Mouse (Mus musculus): ENCODE results near the gene Htr7. TPM values are rescaled to one million over a fixed set of nuclear protein-coding genes. Genes with fewer than 3 reads are reported as not detected.

The Htr7 gene
- polyA plus RNA-seq, 1 experiment from 2014 or later: 0.06 TPM

DNA sequence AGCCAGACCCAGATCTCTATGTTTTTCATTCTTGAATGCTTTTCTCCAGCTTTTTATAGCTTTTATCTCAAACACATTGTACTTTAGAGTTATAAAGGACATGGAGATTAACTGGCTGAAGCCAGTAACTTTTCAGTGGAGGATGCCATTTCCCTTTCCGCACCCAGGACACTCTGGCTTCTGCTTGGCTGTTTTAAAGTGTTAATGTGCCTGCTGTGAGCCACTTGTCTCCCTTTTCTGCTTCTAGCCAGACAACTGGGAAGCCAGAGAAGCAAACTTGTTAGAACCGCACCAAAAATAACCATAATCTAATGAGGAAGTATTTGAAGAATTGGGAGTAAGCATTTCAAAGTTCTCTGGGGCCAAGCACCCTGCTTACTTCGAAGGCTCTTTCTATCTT, 42.5 kb downstream of the Htr7 start:
- Histone ChIP-seq H3K36me3 (replicated peaks) (no peaks in the 10 kb centered on the region), H3K27me3 (ENCODE audit: poor library complexity, severe bottlenecking) (no peaks in the 10 kb centered on the region), H3K27ac (no peak overlapping the region), H3K4me1 (no peaks in the 10 kb centered on the region), H3K4me3 (no peak overlapping the region), H3K9me3 (no peaks in the 10 kb centered on the region)
- 29% methylated on average over 3 of the region's 3 CpGs for WGBS
- no peak for DNase-seq (ENCODE audit: extremely low spot score, low spot score)

GRCm38 (mm10) chr19:36006277-36006676, 51.0 kb downstream of the Htr7 start:
- no peak for DNase-seq (ENCODE audit: extremely low spot score, low spot score)
- Histone ChIP-seq H3K9me3 (no peaks in the 10 kb centered on the region), H3K36me3 (replicated peaks) (no peaks in the 10 kb centered on the region), H3K4me1 (peaks cover 4% of the 10 kb centered on the region; the same call in 1 of the 2 replicates), H3K27me3 (ENCODE audit: poor library complexity, severe bottlenecking) (no peaks in the 10 kb centered on the region), H3K4me3 (no peak overlapping the region), H3K27ac (no peak overlapping the region)
- 87% methylated on average over 6 of the region's 6 CpGs for WGBS

GRCm38 (mm10) chr19:36004961-36005360, 52.3 kb downstream of the Htr7 start:
- 78% methylated on average over 2 of the region's 2 CpGs for WGBS
- H3K27ac ChIP-seq: no peak overlapping the region
- H3K36me3 ChIP-seq (replicated peaks): no peaks in the 10 kb centered on the region
- H3K4me1 ChIP-seq: peaks cover 4% of the 10 kb centered on the region; the same call in 1 of the 2 replicates
- no peak for DNase-seq (ENCODE audit: extremely low spot score, low spot score)
- no peaks in the 10 kb centered on the region for H3K9me3 ChIP-seq
- no peak overlapping the region for H3K4me3 ChIP-seq
- H3K27me3 ChIP-seq (ENCODE audit: poor library complexity, severe bottlenecking): no peaks in the 10 kb centered on the region

- Histone ChIP-seq H3K27ac (no peak overlapping the region), H3K36me3 (replicated peaks) (no peaks in the 10 kb centered on the region), H3K9me3 (no peaks in the 10 kb centered on the region), H3K4me1 (peaks cover 4% of the 10 kb centered on the region; the same call in 1 of the 2 replicates), H3K4me3 (no peak overlapping the region), H3K27me3 (ENCODE audit: poor library complexity, severe bottlenecking) (no peaks in the 10 kb centered on the region)
- no peak for DNase-seq (ENCODE audit: extremely low spot score, low spot score)
- 65% methylated on average over 17 of the region's 17 CpGs for WGBS
These were observed 54.5 kb downstream of the Htr7 start for GRCm38 (mm10) chr19:36002476-36003445.

DNA sequence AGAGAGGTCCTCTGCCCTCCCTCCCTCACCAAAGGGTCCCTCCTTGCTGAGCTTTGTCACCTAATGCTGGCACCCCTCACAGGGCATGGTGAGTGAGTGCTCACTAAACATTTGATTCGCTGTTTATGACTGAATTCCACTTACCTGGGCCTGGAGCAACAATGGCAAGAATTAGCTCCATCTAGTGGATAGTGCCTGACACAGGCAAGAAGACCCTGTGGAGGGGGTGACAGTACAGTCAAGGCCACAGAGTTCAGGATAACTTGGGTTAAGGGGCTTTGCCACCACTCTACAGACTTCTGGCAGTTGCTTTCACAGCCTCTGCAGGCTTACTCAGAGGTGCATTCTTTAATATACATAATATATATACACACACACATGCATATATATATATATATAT, 55.8 kb downstream of the Htr7 start:
- Histone ChIP-seq H3K4me3 (no peak overlapping the region), H3K9me3 (no peaks in the 10 kb centered on the region), H3K27me3 (ENCODE audit: poor library complexity, severe bottlenecking) (no peaks in the 10 kb centered on the region), H3K4me1 (peaks cover 4% of the 10 kb centered on the region; the same call in 1 of the 2 replicates), H3K36me3 (replicated peaks) (no peaks in the 10 kb centered on the region), H3K27ac (no peak overlapping the region)
- no peak for DNase-seq (ENCODE audit: extremely low spot score, low spot score)
- 48% methylated on average over 1 of the region's 1 CpGs for WGBS

- WGBS: 84% methylated on average over 6 of the region's 6 CpGs
- no peaks in the 10 kb centered on the region for H3K27me3 ChIP-seq (ENCODE audit: poor library complexity, severe bottlenecking)
- no peak for DNase-seq (ENCODE audit: extremely low spot score, low spot score)
- no peak overlapping the region for H3K27ac ChIP-seq
- H3K9me3 ChIP-seq: no peaks in the 10 kb centered on the region
- peaks cover 4% of the 10 kb centered on the region; the same call in 1 of the 2 replicates for H3K4me1 ChIP-seq
- no peaks in the 10 kb centered on the region for H3K36me3 ChIP-seq (replicated peaks)
- no peak overlapping the region for H3K4me3 ChIP-seq
These were observed 56.4 kb downstream of the Htr7 start for GRCm38 (mm10) chr19:36000955-36001354.

- Histone ChIP-seq H3K36me3 (replicated peaks) (no peaks in the 10 kb centered on the region), H3K27ac (no peak overlapping the region), H3K9me3 (no peaks in the 10 kb centered on the region), H3K4me1 (0 out of 2 replicates have a peak, but pooled peaks cover under 1% of the 10 kb centered on the region), H3K4me3 (no peak overlapping the region), H3K27me3 (ENCODE audit: poor library complexity, severe bottlenecking) (no peaks in the 10 kb centered on the region)
- no peak for DNase-seq (ENCODE audit: extremely low spot score, low spot score)
- WGBS: 82% methylated on average over 3 of the region's 3 CpGs
These were observed 59.9 kb downstream of the Htr7 start for GRCm38 (mm10) chr19:35997384-35997783.

- Histone ChIP-seq H3K9me3 (no peaks in the 10 kb centered on the region), H3K36me3 (replicated peaks) (no peaks in the 10 kb centered on the region), H3K4me3 (no peak overlapping the region), H3K27ac (no peak overlapping the region), H3K27me3 (ENCODE audit: poor library complexity, severe bottlenecking) (no peaks in the 10 kb centered on the region), H3K4me1 (no peaks in the 10 kb centered on the region)
- no peak for DNase-seq (ENCODE audit: extremely low spot score, low spot score)
- 92% methylated on average over 1 of the region's 1 CpGs for WGBS
These were observed 69.8 kb downstream of the Htr7 start for GRCm38 (mm10) chr19:35987461-35987860.

- H3K27me3 ChIP-seq (ENCODE audit: poor library complexity, severe bottlenecking): no peaks in the 10 kb centered on the region
- no peak for DNase-seq (ENCODE audit: extremely low spot score, low spot score)
- no peaks in the 10 kb centered on the region for H3K36me3 ChIP-seq (replicated peaks)
- H3K4me1 ChIP-seq: no peaks in the 10 kb centered on the region
- H3K9me3 ChIP-seq: no peaks in the 10 kb centered on the region
- no peak overlapping the region for H3K4me3 ChIP-seq
- H3K27ac ChIP-seq: no peak overlapping the region
These were observed 82.6 kb downstream of the Htr7 start for GRCm38 (mm10) chr19:35974681-35975080.

- 85% methylated on average over 5 of the region's 5 CpGs for WGBS
These were observed 99.7 kb downstream of the Htr7 start for GRCm38 (mm10) chr19:35957656-35958055.

DNA sequence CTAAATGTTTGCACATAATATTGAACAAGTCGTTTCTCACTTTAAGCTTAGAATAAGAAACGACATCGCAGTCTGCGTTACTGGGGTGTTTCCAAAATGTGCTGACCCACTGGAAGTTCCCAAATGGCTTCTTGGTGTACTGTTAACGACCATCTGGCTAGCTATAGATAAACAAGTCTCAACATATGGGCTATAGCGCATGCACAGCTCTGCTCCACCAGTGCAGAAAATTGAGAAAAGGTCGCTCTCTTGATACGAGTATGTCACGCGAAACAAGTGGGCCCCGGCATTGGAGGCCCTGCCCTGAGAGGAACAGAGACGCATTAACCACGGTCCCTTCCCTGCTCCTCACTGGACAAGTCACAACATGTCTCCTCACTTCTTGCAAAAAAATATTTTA, 101.6 kb downstream of the Htr7 start:
- no peaks in the 10 kb centered on the region for H3K4me1 ChIP-seq
- WGBS: 93% methylated on average over 13 of the region's 13 CpGs
- H3K27ac ChIP-seq: no peak overlapping the region
- H3K4me3 ChIP-seq: no peak overlapping the region
- no peaks in the 10 kb centered on the region for H3K9me3 ChIP-seq
- no peak for DNase-seq (ENCODE audit: extremely low spot score, low spot score)
- H3K36me3 ChIP-seq (replicated peaks): no peaks in the 10 kb centered on the region
- H3K27me3 ChIP-seq (ENCODE audit: poor library complexity, severe bottlenecking): no peaks in the 10 kb centered on the region

More at GRCm38 (mm10) chr19:35957656-35958055, 99.7 kb downstream of the Htr7 start:
- no peaks in the 10 kb centered on the region for H3K36me3 ChIP-seq (replicated peaks)
- no peaks in the 10 kb centered on the region for H3K9me3 ChIP-seq
- DNase-seq (ENCODE audit: extremely low spot score, low spot score): no peak
- no peak overlapping the region for H3K27ac ChIP-seq
- H3K4me3 ChIP-seq: no peak overlapping the region
- H3K4me1 ChIP-seq: no peaks in the 10 kb centered on the region
- H3K27me3 ChIP-seq (ENCODE audit: poor library complexity, severe bottlenecking): no peaks in the 10 kb centered on the region

- DNase-seq (ENCODE audit: extremely low spot score, low spot score): no peak
- Histone ChIP-seq H3K27ac (no peak overlapping the region), H3K4me3 (no peak overlapping the region), H3K36me3 (replicated peaks) (no peaks in the 10 kb centered on the region), H3K4me1 (no peaks in the 10 kb centered on the region), H3K27me3 (ENCODE audit: poor library complexity, severe bottlenecking) (no peaks in the 10 kb centered on the region), H3K9me3 (no peaks in the 10 kb centered on the region)
- WGBS: 56% methylated on average over 1 of the region's 1 CpGs
These were observed 107.4 kb downstream of the Htr7 start for GRCm38 (mm10) chr19:35949888-35950287.

DNA sequence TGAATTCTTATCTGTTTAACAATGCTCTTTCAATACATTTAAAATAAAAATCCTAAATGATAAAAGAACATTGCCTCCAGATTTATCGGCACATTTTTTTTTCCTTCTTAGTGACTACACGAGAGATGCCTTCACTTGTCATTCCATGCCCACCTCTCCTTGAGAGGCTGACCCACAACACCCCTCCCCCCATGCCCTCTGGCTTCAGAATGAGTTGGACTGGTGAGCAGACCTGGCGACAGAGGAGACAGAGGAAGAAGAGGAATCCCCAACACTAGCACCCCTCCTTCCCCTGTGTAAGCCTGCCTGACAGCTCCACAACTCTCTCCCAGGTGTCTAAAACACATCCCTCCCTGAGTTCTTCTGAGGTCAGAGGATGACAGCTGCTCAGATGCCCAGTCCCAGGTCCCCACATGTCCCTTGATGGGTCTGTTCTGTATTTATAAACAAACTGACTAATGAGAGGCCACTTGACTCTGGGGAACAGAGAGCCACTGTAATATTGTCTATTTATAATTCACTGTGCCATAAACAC, 132.3 kb downstream of the Htr7 start:
- no peak for DNase-seq (ENCODE audit: extremely low spot score, low spot score)
- H3K4me3 ChIP-seq: no peak overlapping the region
- no peaks in the 10 kb centered on the region for H3K27me3 ChIP-seq (ENCODE audit: poor library complexity, severe bottlenecking)
- H3K4me1 ChIP-seq: no peaks in the 10 kb centered on the region
- WGBS: 64% methylated on average over 3 of the region's 3 CpGs
- H3K27ac ChIP-seq: no peak overlapping the region
- H3K9me3 ChIP-seq: no peaks in the 10 kb centered on the region
- no peaks in the 10 kb centered on the region for H3K36me3 ChIP-seq (replicated peaks)
